ENCODE assay signal across 8 mouse cellular contexts in the genomic region with DNA sequence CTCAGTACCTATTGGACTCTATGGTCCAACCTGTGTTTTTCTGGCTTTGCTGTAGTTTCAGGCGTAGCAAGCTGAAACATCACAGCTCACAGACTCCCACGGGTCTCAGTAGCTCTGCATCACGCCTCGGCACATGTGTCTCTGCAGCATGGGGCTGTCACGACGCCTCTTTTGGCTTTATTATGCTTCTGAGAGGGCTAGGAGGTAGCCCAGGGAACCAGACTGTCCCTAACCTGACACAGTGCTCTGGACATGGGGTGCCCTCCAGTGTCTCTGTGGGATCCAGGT. TPM values are rescaled to one million over a fixed set of nuclear protein-coding genes. Genes with fewer than 3 reads are reported as not detected.
DNase-seq lines count a peak whose midpoint lies in the region; ATAC-seq lines count a peak whose summit lies in the region.

No protein-coding gene starts in this region.

- no peak for ATAC-seq in embryonic facial prominence, embryonic 11.5 days (replicated peaks; ENCODE audit: insufficient number of reproducible peaks, low FRiP score, low TSS enrichment, low read depth)
- ATAC-seq in hindbrain, embryonic 11.5 days (ENCODE audit: low FRiP score): no peak
- no peak for ATAC-seq in liver, embryonic 16.5 days (ENCODE audit: low read depth)

- peak overlapping the region; percentile 10 for H3K27ac ChIP-seq in embryonic facial prominence, embryonic 11.5 days (replicated peaks; ENCODE audit: low read depth, low read length)
- H3K27ac ChIP-seq in hindbrain, embryonic 11.5 days (ENCODE audit: low read depth, low read length): no peak overlapping the region
- peak overlapping the region; percentile 55 for H3K27ac ChIP-seq in liver, embryonic 16.5 days (ENCODE audit: low read length)

- H3K4me1 ChIP-seq in embryonic facial prominence, embryonic 11.5 days (ENCODE audit: control insufficient read depth, insufficient read depth, low read length): peaks cover 8% of the 10 kb centered on the region
- peaks cover 13% of the 10 kb centered on the region for H3K4me1 ChIP-seq in hindbrain, embryonic 11.5 days (replicated peaks; ENCODE audit: control insufficient read depth, insufficient read depth, low read length)
- peaks cover 38% of the 10 kb centered on the region for H3K4me1 ChIP-seq in liver, embryonic 16.5 days (ENCODE audit: control insufficient read depth, low read depth, low read length)

- DNase-seq in layer of hippocampus, adult 18-20 months (ENCODE audit: low spot score in 2 of 2): peak; percentile 59 to 80
- DNase-seq in layer of hippocampus, adult 9-10 months (ENCODE audit: low spot score): no peak
- DNase-seq in embryonic facial prominence, embryonic 11.5 days (ENCODE audit: low spot score): no peak
- no peak for DNase-seq in hindbrain, embryonic 11.5 days (ENCODE audit: low spot score)
- no peak for DNase-seq in urinary bladder, adult 18-20 months (ENCODE audit: low spot score in 2 of 2)
- no peak for DNase-seq in adrenal gland, postnatal 4 days (ENCODE audit: low spot score in 2 of 2)
- no peak for DNase-seq in cerebellum, adult 8-10 months

- peak overlapping the region; percentile 43 for H3K9ac ChIP-seq in embryonic facial prominence, embryonic 11.5 days (replicated peaks; ENCODE audit: low read length)
- no peak overlapping the region for H3K9ac ChIP-seq in hindbrain, embryonic 11.5 days (ENCODE audit: low read depth, low read length)
- no peak overlapping the region for H3K9ac ChIP-seq in liver, embryonic 16.5 days (ENCODE audit: low read depth, low read length)

- H3K4me2 ChIP-seq in embryonic facial prominence, embryonic 11.5 days (ENCODE audit: low read depth, low read length): peak overlapping the region; percentile 90
- H3K4me2 ChIP-seq in hindbrain, embryonic 11.5 days (replicated peaks; ENCODE audit: low read depth, low read length): peak overlapping the region; percentile 30; the same call in 1 of the 2 replicates
- H3K4me2 ChIP-seq in liver, embryonic 16.5 days (ENCODE audit: low read depth, low read length): peak overlapping the region; percentile 7; the same call in 1 of the 2 replicates

- H3K27me3 ChIP-seq in embryonic facial prominence, embryonic 11.5 days (ENCODE audit: control insufficient read depth, insufficient read depth, low read length): no peaks in the 10 kb centered on the region
- no peaks in the 10 kb centered on the region for H3K27me3 ChIP-seq in hindbrain, embryonic 11.5 days (ENCODE audit: control insufficient read depth, insufficient read depth, low read length)
- H3K27me3 ChIP-seq in liver, embryonic 16.5 days (ENCODE audit: control insufficient read depth, insufficient read depth, low read depth, low read length): peaks cover 8% of the 10 kb centered on the region

- H3K36me3 ChIP-seq in embryonic facial prominence, embryonic 11.5 days (replicated peaks; ENCODE audit: control insufficient read depth, insufficient read depth, low read depth, low read length): peaks cover 9% of the 10 kb centered on the region
- peaks cover 4% of the 10 kb centered on the region; the same call in 1 of the 2 replicates for H3K36me3 ChIP-seq in hindbrain, embryonic 11.5 days (ENCODE audit: control insufficient read depth, insufficient read depth, low read length)
- H3K36me3 ChIP-seq in liver, embryonic 16.5 days (ENCODE audit: control insufficient read depth, insufficient read depth): peaks cover 7% of the 10 kb centered on the region; the same call in 1 of the 2 replicates

- WGBS in embryonic facial prominence, embryonic 11.5 days: 30% methylated on average over 6 of the region's 6 CpGs
- 61% methylated on average over 6 of the region's 6 CpGs for WGBS in hindbrain, embryonic 11.5 days
- WGBS in liver, embryonic 16.5 days (ENCODE audit: insufficient replicate concordance): 55% methylated on average over 6 of the region's 6 CpGs

- peak overlapping the region; percentile 98 for H3K4me3 ChIP-seq in embryonic facial prominence, embryonic 11.5 days (ENCODE audit: low read depth, low read length)
- no peak overlapping the region for H3K4me3 ChIP-seq in hindbrain, embryonic 11.5 days (ENCODE audit: low read depth, low read length)
- H3K4me3 ChIP-seq in liver, embryonic 16.5 days (ENCODE audit: low read depth, low read length): no peak overlapping the region; the same call in 1 of the 2 replicates

- no peaks in the 10 kb centered on the region for H3K9me3 ChIP-seq in embryonic facial prominence, embryonic 11.5 days (replicated peaks; ENCODE audit: control insufficient read depth, low read length)
- H3K9me3 ChIP-seq in hindbrain, embryonic 11.5 days (ENCODE audit: control insufficient read depth, low read length): no peaks in the 10 kb centered on the region
- H3K9me3 ChIP-seq in liver, embryonic 16.5 days (replicated peaks; ENCODE audit: control insufficient read depth, low read length): no peaks in the 10 kb centered on the region

RNA-seq across cellular contexts. Expression of gene Dusp7, which starts 2.9 kb away (rescaled TPM):
- 10 to 100 TPM; 93.0 to 94.6 TPM for total RNA-seq in layer of hippocampus, adult 18-20 months (2021)
- 52.2 and 55.1 TPM in 2 replicates for polyA plus RNA-seq in embryonic facial prominence, embryonic 11.5 days (2014; fragmentation: Nextera tagmentation; extraction: Ambion mirVana)
- polyA plus RNA-seq in hindbrain, embryonic 11.5 days (2014; fragmentation: Nextera tagmentation; extraction: Ambion mirVana): 25.0 and 25.8 TPM in 2 replicates
- 2.1 and 2.7 TPM in 2 replicates for polyA plus RNA-seq in liver, embryonic 16.5 days (2015; fragmentation: Nextera tagmentation; extraction: Ambion mirVana)
- total RNA-seq in adrenal gland, postnatal 4 days (2021): 10 to 100 TPM; 25.0 to 25.8 TPM

RNA-seq across cellular contexts. Expression of gene Rpl29, which starts 57.9 kb away (rescaled TPM):
- total RNA-seq in layer of hippocampus, adult 18-20 months (2021): 100 to 1,000 TPM; 274 to 289 TPM
- 1,035 and 1,040 TPM in 2 replicates for polyA plus RNA-seq in embryonic facial prominence, embryonic 11.5 days (2014; fragmentation: Nextera tagmentation; extraction: Ambion mirVana)
- polyA plus RNA-seq in hindbrain, embryonic 11.5 days (2014; fragmentation: Nextera tagmentation; extraction: Ambion mirVana): 882 and 903 TPM in 2 replicates
- polyA plus RNA-seq in liver, embryonic 16.5 days (2015; fragmentation: Nextera tagmentation; extraction: Ambion mirVana): 452 and 501 TPM in 2 replicates
- 100 to 1,000 TPM; 607 to 624 TPM for total RNA-seq in adrenal gland, postnatal 4 days (2021)

Comparison
In these comparisons a context has a peak if more than half of its experiments do, and no peak if none do; other contexts are left out.
1. DNase-seq: peak in layer of hippocampus, adult 18-20 months (2 of 2); none in layer of hippocampus, adult 9-10 months (single experiment), embryonic facial prominence, embryonic 11.5 days (single experiment), hindbrain, embryonic 11.5 days (single experiment), urinary bladder, adult 18-20 months (0 of 2), adrenal gland, postnatal 4 days (0 of 2) and cerebellum, adult 8-10 months (single experiment).
2. H3K4me2 ChIP-seq: peak in every context shown above with its lines; median percentile 90 in embryonic facial prominence, embryonic 11.5 days; 30 in hindbrain, embryonic 11.5 days; 7 in liver, embryonic 16.5 days.